In the genomic region with DNA sequence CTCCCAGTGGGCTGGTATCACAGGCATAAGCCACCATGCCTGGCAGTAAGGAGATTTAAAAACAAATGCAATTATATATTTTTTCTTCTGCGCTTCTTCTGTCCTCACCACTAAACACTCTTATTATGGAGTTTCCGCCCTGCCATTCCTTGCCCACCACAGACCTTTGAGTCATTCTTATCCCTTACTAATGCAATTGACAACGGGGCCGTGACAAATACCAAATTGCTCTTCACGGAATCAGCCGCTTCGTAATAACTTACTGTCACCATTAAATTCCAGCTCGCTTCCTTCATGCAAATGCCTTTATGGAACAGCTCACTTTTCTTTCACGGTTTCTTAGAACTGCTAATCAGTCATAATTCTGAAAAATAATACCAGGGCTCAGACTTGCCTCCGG, we compare ENCODE assay signal across 19 mouse cellular contexts. TPM values are rescaled to one million over a fixed set of nuclear protein-coding genes. Genes with fewer than 3 reads are reported as not detected.
DNase-seq lines count a peak whose midpoint lies in the region; ATAC-seq and TF ChIP-seq lines count a peak whose summit lies in the region.
"Had no signal": no experiment of that assay in that cellular context is flagged by ENCODE, and none has a peak within 500 bp of the region (broad histone marks: within the 10 kb centered on the region; RNA-seq: fewer than 3 reads in every experiment).

No protein-coding gene starts in this region.

- H3K9ac ChIP-seq in lung, postnatal 0 days (replicated peaks; ENCODE audit: low read depth) = no peak overlapping the region
- no peak overlapping the region for H3K9ac ChIP-seq in embryonic facial prominence, embryonic 13.5 days
- H3K9ac ChIP-seq: embryonic facial prominence, embryonic 12.5 days; heart, embryonic 12.5 days; hindbrain, embryonic 14.5 days had no signal

- H3K9me3 ChIP-seq in lung, postnatal 0 days (ENCODE audit: low read length) = no peaks in the 10 kb centered on the region
- H3K9me3 ChIP-seq in embryonic facial prominence, embryonic 13.5 days = no peaks in the 10 kb centered on the region
- H3K9me3 ChIP-seq: embryonic facial prominence, embryonic 12.5 days; forebrain, embryonic 10.5 days; heart, embryonic 12.5 days; hindbrain, embryonic 10.5 days had no signal

- no peak for ATAC-seq in lung, postnatal 0 days
- ATAC-seq in embryonic facial prominence, embryonic 13.5 days (ENCODE audit: insufficient number of reproducible peaks, insufficient read depth, low FRiP score, low TSS enrichment, low read depth) = no peak
- ATAC-seq: forebrain, embryonic 14.5 days had no signal

- no peak overlapping the region for H3K4me2 ChIP-seq in lung, postnatal 0 days (replicated peaks; ENCODE audit: low read depth, low read length)
- peak overlapping the region; percentile 24 for H3K4me2 ChIP-seq in embryonic facial prominence, embryonic 13.5 days
- H3K4me2 ChIP-seq: embryonic facial prominence, embryonic 12.5 days; heart, embryonic 12.5 days; hindbrain, embryonic 14.5 days had no signal

- H3K4me1 ChIP-seq in lung, postnatal 0 days (ENCODE audit: insufficient read depth, low read depth, low read length) = peaks cover 3% of the 10 kb centered on the region; the same call in 1 of the 2 replicates
- H3K4me1 ChIP-seq in embryonic facial prominence, embryonic 13.5 days = peaks cover 33% of the 10 kb centered on the region

- H3K27ac ChIP-seq in lung, postnatal 0 days (ENCODE audit: low read length) = 0 out of 2 replicates have a peak overlapping the region, but pooled peaks have one; percentile 27
- H3K27ac ChIP-seq in embryonic facial prominence, embryonic 13.5 days = no peak overlapping the region
- H3K27ac ChIP-seq: embryonic facial prominence, embryonic 12.5 days; forebrain, embryonic 10.5 days; gastrocnemius, adult 2 months; hindbrain, embryonic 10.5 days; hindbrain, embryonic 14.5 days had no signal

- TF ChIP-seq CTCF in lung, postnatal 0 days (IDR thresholded peaks at IDR 0.05) = no peak

- no peak for TF ChIP-seq EP300 in lung, postnatal 0 days (IDR thresholded peaks at IDR 0.05)

- H3K27me3 ChIP-seq in lung, postnatal 0 days (replicated peaks; ENCODE audit: insufficient read depth, low read length) = no peaks in the 10 kb centered on the region
- no peaks in the 10 kb centered on the region for H3K27me3 ChIP-seq in embryonic facial prominence, embryonic 13.5 days
- H3K27me3 ChIP-seq: CH12.LX; embryonic facial prominence, embryonic 12.5 days; heart, embryonic 12.5 days had no signal

- WGBS in lung, postnatal 0 days = 73% methylated on average over 10 of the region's 10 CpGs
- WGBS in embryonic facial prominence, embryonic 13.5 days = 33% methylated on average over 10 of the region's 10 CpGs

- H3K4me3 ChIP-seq in lung, postnatal 0 days (ENCODE audit: low read depth, low read length) = no peak overlapping the region
- H3K4me3 ChIP-seq in embryonic facial prominence, embryonic 13.5 days = no peak overlapping the region
- H3K4me3 ChIP-seq: embryonic facial prominence, embryonic 12.5 days; erythroblast, embryonic 14.5 days; forebrain, embryonic 10.5 days; gastrocnemius, adult 2 months; heart, embryonic 12.5 days; hindbrain, embryonic 10.5 days had no signal

- no peak for DNase-seq in lung, postnatal 0 days (ENCODE audit: low spot score)
- DNase-seq in lung, adult 18-20 months = no peak
- peak; percentile 39 for DNase-seq in Muller cell, postnatal 12 days (ENCODE audit: inconsistent ontology term)
- no peak for DNase-seq in kidney, adult 9 months
- no peak for DNase-seq in cerebellum, adult 9-11 months
- DNase-seq: adrenal gland, postnatal 10 days; cerebellum, adult 11-12 months; cerebellum, adult 9-10 months; gastrocnemius, adult 2 months; gastrocnemius, postnatal 25 days had no signal

- no peaks in the 10 kb centered on the region for H3K36me3 ChIP-seq in lung, postnatal 0 days (ENCODE audit: insufficient read depth, low read length)
- H3K36me3 ChIP-seq in embryonic facial prominence, embryonic 13.5 days = no peaks in the 10 kb centered on the region
- H3K36me3 ChIP-seq: embryonic facial prominence, embryonic 12.5 days; forebrain, embryonic 10.5 days; heart, embryonic 12.5 days; hindbrain, embryonic 10.5 days had no signal

RNA-seq across cellular contexts. Expression of gene Dhx40, which starts 59.4 kb away (rescaled TPM):
- 18.9 and 20.7 TPM in 2 replicates for polyA plus RNA-seq in lung, postnatal 0 days (2015; fragmentation: Nextera tagmentation; extraction: Ambion mirVana)
- 27.0 and 27.7 TPM in 2 replicates for polyA plus RNA-seq in embryonic facial prominence, embryonic 13.5 days (2015; fragmentation: Nextera tagmentation; extraction: Ambion mirVana)
